Mouse (Mus musculus) stomach, embryonic 16.5 days (tissue): ENCODE measurements around the gene Tex22. TPM values are rescaled to one million over a fixed set of nuclear protein-coding genes. Genes with fewer than 3 reads are reported as not detected.

Experiments used
- ATAC-seq: fragments of 200-750 bp; cut with Nextera tagmentation; 2 replicates; pipeline ENCODE4 v1.8.0; 2017; ENCODE audit warnings: moderate number of reproducible peaks, moderate TSS enrichment; ENCODE audit not compliant: insufficient read depth, low FRiP score
- H3K27ac ChIP-seq: fragments of 300-500 bp; sonication (generic); 2 replicates; pipeline ENCODE4 v1.5.1; 2014; ENCODE audit warnings: low read length
- H3K27me3 ChIP-seq: fragments of 300-500 bp; sonication (generic); 2 replicates; pipeline ENCODE4 v1.6.1; 2014; ENCODE audit warnings: low read length, control low read depth, mixed read lengths; ENCODE audit not compliant: control insufficient read depth, insufficient read depth
- H3K36me3 ChIP-seq: fragments of 300-500 bp; sonication (generic); 2 replicates; pipeline ENCODE4 v1.6.1; 2014; ENCODE audit warnings: low read length; ENCODE audit not compliant: control insufficient read depth, insufficient read depth
- H3K4me1 ChIP-seq: fragments of 300-500 bp; sonication (generic); 2 replicates; pipeline ENCODE4 v1.6.1; 2014; ENCODE audit warnings: low read length, control low read depth, mixed read lengths; ENCODE audit not compliant: control insufficient read depth, insufficient read depth
- H3K4me2 ChIP-seq: fragments of 300-500 bp; sonication (generic); 2 replicates; pipeline ENCODE4 v1.6.1; 2014; ENCODE audit warnings: low read depth, low read length, mixed read lengths
- H3K4me3 ChIP-seq: fragments of 300-500 bp; sonication (generic); replicated peaks from 2 replicates; pipeline ENCODE4 v1.5.1; 2014; ENCODE audit warnings: mild to moderate bottlenecking, low read length
- H3K9ac ChIP-seq: fragments of 300-500 bp; sonication (generic); 2 replicates; pipeline ENCODE4 v1.6.1; 2014; ENCODE audit warnings: low read length
- H3K9me3 ChIP-seq: fragments of 300-500 bp; sonication (generic); replicated peaks from 2 replicates; pipeline ENCODE4 v1.6.1; 2016; ENCODE audit warnings: low read length, control low read depth; ENCODE audit not compliant: control insufficient read depth
- WGBS: fragments of 180-500 bp; shearing (Covaris S2); extraction: QIAGEN DNeasy Blood & Tissue Kit; methylation state at CpG from one replicate; pipeline ENCODE4 v1.1.7; 2014; 5-methylcytosine and 5-hydroxymethylcytosine counted together
- microRNA-seq: library from miRNA; unstranded; fragments of <30 nt; microRNA quantifications from one replicate; pipeline ENCODE4, GENCODE M21; 2016
- polyA plus RNA-seq: library from polyadenylated mRNA; unstranded; fragments of >200 nt; fragmentation: Nextera tagmentation; extraction: Ambion mirVana; gene quantifications from 2 replicates; pipeline ENCODE4 v1.2.1, GENCODE M21; 2015

Gene Tex22
- polyA plus RNA-seq, 1 experiment from 2014 or later, result not detected

GRCm38 (mm10) chr12:113136492-113137020 lies 62.3 kb downstream of the Tex22 start:
- Histone ChIP-seq H3K4me2 (no peak overlapping the region), H3K27me3 (no peaks in the 10 kb centered on the region), H3K27ac (no peak overlapping the region), H3K9me3 (no peaks in the 10 kb centered on the region), H3K4me1 (peaks cover 25% of the 10 kb centered on the region), H3K9ac (no peak overlapping the region), H3K4me3 (no peak overlapping the region), H3K36me3 (peaks cover 32% of the 10 kb centered on the region)
- WGBS, result 79% methylated on average over 17 of the region's 17 CpGs
- no peak for ATAC-seq

GRCm38 (mm10) chr12:113137260-113138213 lies 63.2 kb downstream of the Tex22 start:
- H3K36me3 ChIP-seq, result peaks cover 27% of the 10 kb centered on the region
- H3K9ac ChIP-seq, result no peak overlapping the region
- ATAC-seq, result no peak
- H3K4me2 ChIP-seq, result no peak overlapping the region
- no peak overlapping the region for H3K27ac ChIP-seq
- WGBS, result 84% methylated on average over 18 of the region's 18 CpGs
- H3K4me3 ChIP-seq, result no peak overlapping the region
- no peaks in the 10 kb centered on the region for H3K27me3 ChIP-seq
- no peaks in the 10 kb centered on the region for H3K9me3 ChIP-seq
- H3K4me1 ChIP-seq, result peaks cover 34% of the 10 kb centered on the region

- H3K27me3 ChIP-seq, result no peaks in the 10 kb centered on the region
- H3K9me3 ChIP-seq, result no peaks in the 10 kb centered on the region
- H3K9ac ChIP-seq, result no peak overlapping the region
- no peak for ATAC-seq
- H3K27ac ChIP-seq, result no peak overlapping the region
- H3K4me3 ChIP-seq, result no peak overlapping the region
- 73% methylated on average over 6 of the region's 6 CpGs for WGBS
- H3K4me2 ChIP-seq, result no peak overlapping the region
- H3K36me3 ChIP-seq, result peaks cover 24% of the 10 kb centered on the region
- peaks cover 37% of the 10 kb centered on the region for H3K4me1 ChIP-seq
These were observed 64.0 kb downstream of the Tex22 start for GRCm38 (mm10) chr12:113138291-113138690.

Small RNA genes within 50 kb of the gene (microRNA-seq; reads per million reads assigned to microRNA genes)
- not detected for gene Gm44471

Other genes with a start within 250 kb of the Tex22 start
- gene Cdca4, start 245.1 kb upstream of the Tex22 start, polyA plus RNA-seq, result 87.7 and 87.9 TPM in 2 replicates
- 0.15 and 0.22 TPM in 2 replicates for gene Gpr132, start 206.3 kb upstream of the Tex22 start, polyA plus RNA-seq
- 5.1 and 6.4 TPM in 2 replicates for gene Jag2, start 144.7 kb upstream of the Tex22 start, polyA plus RNA-seq
- 80.2 and 81.9 TPM in 2 replicates for gene Nudt14, start 132.4 kb upstream of the Tex22 start, polyA plus RNA-seq
- 16.2 and 20.6 TPM in 2 replicates for gene Btbd6, start 98.0 kb upstream of the Tex22 start, polyA plus RNA-seq
- gene Brf1, start 73.8 kb upstream of the Tex22 start, polyA plus RNA-seq, result 50.3 and 53.9 TPM in 2 replicates
- 9.7 and 11.2 TPM in 2 replicates for gene Pacs2, start 60.0 kb upstream of the Tex22 start, polyA plus RNA-seq
- gene Mta1, start 23.8 kb downstream of the Tex22 start, polyA plus RNA-seq, result 8.9 and 10.8 TPM in 2 replicates
- 140 and 142 TPM in 2 replicates for gene Crip2, start 65.7 kb downstream of the Tex22 start, polyA plus RNA-seq
- gene Crip1, start 71.8 kb downstream of the Tex22 start, polyA plus RNA-seq, result 350 and 360 TPM in 2 replicates
- gene Tedc1, start 81.9 kb downstream of the Tex22 start, polyA plus RNA-seq, result 24.0 and 24.3 TPM in 2 replicates
- gene Tmem121, start 111.4 kb downstream of the Tex22 start, polyA plus RNA-seq, result 4.6 and 6.5 TPM in 2 replicates